Mouse (Mus musculus) heart, postnatal 0 days (tissue): Measurements from ENCODE around the gene Fgfr2.

ENCODE experiments used
- CTCF ChIP-seq: IDR thresholded peaks from 2 replicates; pipeline ENCODE4 v1.5.1; 2016; ENCODE audit warnings: antibody characterized with exemption, control low read depth, low read depth
- EP300 ChIP-seq: IDR thresholded peaks from 2 replicates; pipeline ENCODE4 v1.6.1; 2016; ENCODE audit warnings: antibody characterized with exemption, low read depth

- no peak for TF ChIP-seq EP300
- no peak for TF ChIP-seq CTCF
Measured at GRCm38 (mm10) chr7:132211920-132212701, 911.0 kb downstream of the Fgfr2 start.
